Mouse (Mus musculus) ES-E14 (cell line): ENCODE measurements around the gene Gm16181.

Source experiments
- CHD2 ChIP-seq: IDR thresholded peaks from 2 replicates; pipeline ENCODE4 v1.6.1; 2014; ENCODE audit warnings: mild to moderate bottlenecking, low read depth, low read length, inconsistent platforms
- HCFC1 ChIP-seq: IDR thresholded peaks from 2 replicates; pipeline ENCODE4 v1.6.1; 2012; ENCODE audit warnings: low read length, inconsistent platforms, borderline replicate concordance; ENCODE audit not compliant: insufficient read depth
- ZC3H11A ChIP-seq: IDR thresholded peaks from 2 replicates; pipeline ENCODE4 v1.6.1; 2012; ENCODE audit warnings: low read depth, mild to moderate bottlenecking, inconsistent platforms, low read length, borderline replicate concordance

GRCm38 (mm10) chr17:35198946-35199345 lies 21.7 kb upstream of the Gm16181 start:
- TF ChIP-seq HCFC1 (no peak), ZC3H11A (no peak), CHD2 (no peak)
